Mouse (Mus musculus): ENCODE data around the gene Ndufa12.

DNA sequence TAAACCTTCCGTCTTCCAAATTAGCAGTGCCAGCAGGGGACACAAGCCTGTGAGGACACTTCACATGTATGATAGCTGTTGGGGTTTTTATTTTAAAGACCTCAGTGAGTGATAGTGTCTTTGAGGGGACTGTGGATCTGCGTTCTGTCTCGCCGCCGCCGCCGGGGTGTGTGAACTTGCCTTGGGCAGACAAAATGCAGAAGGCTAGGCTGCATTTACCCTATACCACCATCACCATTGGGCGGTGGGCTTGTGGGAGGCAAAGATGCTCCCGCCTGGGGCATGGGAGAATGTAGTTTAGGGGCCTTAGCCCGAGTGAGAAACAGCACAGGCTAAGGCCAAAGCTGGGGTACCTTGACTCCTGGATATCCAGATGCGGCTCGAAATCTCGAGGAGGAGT is 64.1 kb downstream of the Ndufa12 start:
- TF ChIP-seq CTCF (IDR thresholded peaks at IDR 0.05; ENCODE audit: low read depth, low read length) (no peak), POLR2A (IDR thresholded peaks at IDR 0.05; ENCODE audit: borderline replicate concordance, low read depth, low read length) (no peak)
